Mouse (Mus musculus) liver, embryonic 15.5 days (tissue): ENCODE measurements at regions not wholly inside any gene's neighbourhood (a gene's known extent, or its start where the extent isn't known, plus 50 kb on each side); places are given as distances from the start of the nearest gene placed in this dataset.

Source experiments
- ATAC-seq: fragments of 200-750 bp; cut with Nextera tagmentation; 2 replicates; pipeline ENCODE4 v1.8.0; 2017; ENCODE audit warnings: moderate number of reproducible peaks, mild to moderate bottlenecking, moderate library complexity; ENCODE audit not compliant: insufficient read depth
- H3K27ac ChIP-seq: fragments of 300-500 bp; sonication (generic); replicated peaks from 2 replicates; pipeline ENCODE4 v1.5.1; 2015; ENCODE audit warnings: mild to moderate bottlenecking, inconsistent platforms
- H3K27me3 ChIP-seq: fragments of 300-500 bp; sonication (generic); 2 replicates; pipeline ENCODE4 v1.6.1; 2015; ENCODE audit warnings: mild to moderate bottlenecking, inconsistent platforms
- H3K36me3 ChIP-seq: fragments of 300-500 bp; sonication (generic); replicated peaks from 2 replicates; pipeline ENCODE4 v1.6.1; 2015; ENCODE audit warnings: moderate library complexity, mild to moderate bottlenecking, inconsistent platforms
- H3K4me1 ChIP-seq: fragments of 300-500 bp; sonication (generic); replicated peaks from 2 replicates; pipeline ENCODE4 v1.6.1; 2015; ENCODE audit warnings: inconsistent platforms
- H3K4me2 ChIP-seq: fragments of 300-500 bp; sonication (generic); 2 replicates; pipeline ENCODE4 v1.6.1; 2015; ENCODE audit warnings: moderate library complexity, mild to moderate bottlenecking, inconsistent platforms
- H3K4me3 ChIP-seq: fragments of 300-500 bp; sonication (generic); replicated peaks from 2 replicates; pipeline ENCODE4 v1.5.1; 2015; ENCODE audit warnings: mild to moderate bottlenecking, inconsistent platforms
- H3K9ac ChIP-seq: fragments of 300-500 bp; sonication (generic); 2 replicates; pipeline ENCODE4 v1.6.1; 2015; ENCODE audit warnings: moderate library complexity, mild to moderate bottlenecking, inconsistent platforms
- H3K9me3 ChIP-seq: fragments of 300-500 bp; sonication (generic); replicated peaks from 2 replicates; pipeline ENCODE4 v1.6.1; 2016; ENCODE audit warnings: inconsistent platforms
- WGBS: fragments of 180-500 bp; shearing (Covaris S2); methylation state at CpG from one replicate; pipeline ENCODE4 v1.1.7; 2015; ENCODE audit warnings: mixed read lengths; ENCODE audit not compliant: insufficient replicate concordance; 5-methylcytosine and 5-hydroxymethylcytosine counted together

- 22% methylated on average over 13 of the region's 13 CpGs for WGBS
- ATAC-seq, result no peak
- H3K9ac ChIP-seq, result no peak overlapping the region
- H3K4me3 ChIP-seq, result no peak overlapping the region
- H3K36me3 ChIP-seq, result no peaks in the 10 kb centered on the region
- H3K27ac ChIP-seq, result no peak overlapping the region
- H3K4me1 ChIP-seq, result no peaks in the 10 kb centered on the region
- H3K9me3 ChIP-seq, result no peaks in the 10 kb centered on the region
- no peak overlapping the region for H3K4me2 ChIP-seq
- H3K27me3 ChIP-seq, result 0 out of 2 replicates have a peak, but pooled peaks cover 3% of the 10 kb centered on the region
Measured at GRCm38 (mm10) chr16:93292965-93293653, 310.8 kb downstream of the Setd4 start.

DNA sequence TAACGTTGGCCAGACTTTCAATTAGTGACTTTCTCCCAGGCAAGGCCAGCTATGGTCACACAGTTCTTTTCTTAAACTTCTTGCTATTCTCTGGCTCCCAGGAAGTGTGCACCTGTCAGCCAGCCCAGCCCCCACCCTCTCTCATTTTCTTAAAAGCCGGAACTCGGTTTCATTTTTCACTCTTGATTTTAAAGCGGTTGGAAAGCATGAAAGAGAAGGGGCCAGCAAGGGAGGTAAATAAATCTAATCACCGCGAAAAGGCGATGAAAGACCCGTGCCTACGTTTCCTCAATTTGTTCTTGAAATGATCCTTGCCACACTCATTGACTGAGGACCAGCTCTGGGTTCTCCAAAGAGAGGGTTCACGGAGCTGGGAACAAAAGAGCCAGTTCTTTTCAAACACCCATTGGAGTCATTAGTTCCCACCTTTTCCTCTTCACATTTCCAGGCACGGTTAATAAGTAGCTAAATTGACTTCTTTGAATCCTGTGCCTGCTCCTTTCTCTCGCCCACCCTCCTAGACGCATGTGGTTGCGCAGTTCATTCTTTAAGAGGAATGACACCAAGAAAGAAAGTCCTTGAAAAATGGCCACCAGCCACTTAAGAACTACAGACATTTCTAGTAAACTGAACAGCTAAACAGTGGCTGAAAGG is 311.6 kb downstream of the Setd4 start:
- no peaks in the 10 kb centered on the region for H3K36me3 ChIP-seq
- H3K4me2 ChIP-seq, result no peak overlapping the region
- ATAC-seq, result no peak
- no peaks in the 10 kb centered on the region for H3K9me3 ChIP-seq
- H3K4me3 ChIP-seq, result no peak overlapping the region
- H3K27me3 ChIP-seq, result 0 out of 2 replicates have a peak, but pooled peaks cover 3% of the 10 kb centered on the region
- WGBS, result 58% methylated on average over 14 of the region's 14 CpGs
- H3K27ac ChIP-seq, result no peak overlapping the region
- no peak overlapping the region for H3K9ac ChIP-seq
- no peaks in the 10 kb centered on the region for H3K4me1 ChIP-seq

GRCm38 (mm10) chr16:93288036-93288435 is 315.8 kb downstream of the Setd4 start:
- H3K27ac ChIP-seq, result no peak overlapping the region
- H3K36me3 ChIP-seq, result no peaks in the 10 kb centered on the region
- H3K4me2 ChIP-seq, result no peak overlapping the region
- WGBS, result 32% methylated on average over 3 of the region's 3 CpGs
- ATAC-seq, result no peak
- H3K4me3 ChIP-seq, result no peak overlapping the region
- H3K9ac ChIP-seq, result no peak overlapping the region
- no peaks in the 10 kb centered on the region for H3K9me3 ChIP-seq
- no peaks in the 10 kb centered on the region; the same call in 1 of the 2 replicates for H3K27me3 ChIP-seq
- H3K4me1 ChIP-seq, result no peaks in the 10 kb centered on the region

GRCm38 (mm10) chr16:93287520-93287919 is 316.3 kb downstream of the Setd4 start:
- H3K4me1 ChIP-seq, result no peaks in the 10 kb centered on the region
- no peak for ATAC-seq
- no peaks in the 10 kb centered on the region; the same call in 1 of the 2 replicates for H3K27me3 ChIP-seq
- no peak overlapping the region for H3K4me3 ChIP-seq
- H3K9me3 ChIP-seq, result no peaks in the 10 kb centered on the region
- no peak overlapping the region for H3K4me2 ChIP-seq
- H3K27ac ChIP-seq, result no peak overlapping the region
- no peak overlapping the region for H3K9ac ChIP-seq
- H3K36me3 ChIP-seq, result no peaks in the 10 kb centered on the region
- WGBS, result 46% methylated on average over 2 of the region's 2 CpGs

GRCm38 (mm10) chr16:93286816-93287215 is 317.0 kb downstream of the Setd4 start:
- WGBS, result 73% methylated on average over 3 of the region's 3 CpGs
- H3K27ac ChIP-seq, result no peak overlapping the region

DNA sequence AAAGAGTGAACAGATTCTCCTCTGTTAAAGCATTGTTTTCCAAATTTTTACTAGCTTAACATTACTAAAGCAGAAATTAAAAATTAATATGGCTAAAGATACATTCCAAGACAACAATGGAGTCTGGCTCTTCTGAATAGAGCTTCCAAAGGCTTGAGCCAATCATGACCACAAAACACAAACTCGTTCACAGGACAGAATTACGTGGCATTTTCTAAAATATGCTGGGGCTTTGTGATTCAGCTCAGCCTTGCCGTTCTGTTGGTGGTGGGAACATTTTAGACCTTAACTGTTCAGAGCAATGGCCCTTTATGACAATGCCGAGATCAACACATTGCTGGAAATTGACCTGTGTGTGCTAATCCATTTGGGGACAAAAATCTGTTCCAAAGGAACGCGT is 318.7 kb downstream of the Setd4 start:
- 74% methylated on average over 6 of the region's 6 CpGs for WGBS
- no peak overlapping the region for H3K27ac ChIP-seq
- no peak overlapping the region for H3K4me3 ChIP-seq
- H3K36me3 ChIP-seq, result no peaks in the 10 kb centered on the region
- H3K9me3 ChIP-seq, result no peaks in the 10 kb centered on the region
- no peaks in the 10 kb centered on the region for H3K4me1 ChIP-seq
- H3K9ac ChIP-seq, result no peak overlapping the region
- no peaks in the 10 kb centered on the region; the same call in 1 of the 2 replicates for H3K27me3 ChIP-seq
- ATAC-seq, result no peak
- H3K4me2 ChIP-seq, result no peak overlapping the region

More at GRCm38 (mm10) chr16:93286816-93287215, 317.0 kb downstream of the Setd4 start:
- H3K4me1 ChIP-seq, result no peaks in the 10 kb centered on the region
- no peaks in the 10 kb centered on the region for H3K36me3 ChIP-seq
- H3K4me3 ChIP-seq, result no peak overlapping the region
- no peaks in the 10 kb centered on the region for H3K9me3 ChIP-seq
- ATAC-seq, result no peak
- no peak overlapping the region for H3K4me2 ChIP-seq
- H3K27me3 ChIP-seq, result no peaks in the 10 kb centered on the region; the same call in 1 of the 2 replicates
- H3K9ac ChIP-seq, result no peak overlapping the region

- H3K27ac ChIP-seq, result no peak overlapping the region
- whole genome bisulfite sequencing, result 30% methylated on average over 1 of the region's 1 CpGs
- no peaks in the 10 kb centered on the region for H3K36me3 ChIP-seq
- no peak overlapping the region for H3K4me2 ChIP-seq
- H3K9me3 ChIP-seq, result no peaks in the 10 kb centered on the region
- no peaks in the 10 kb centered on the region for H3K4me1 ChIP-seq
- H3K27me3 ChIP-seq, result no peaks in the 10 kb centered on the region
- no peak overlapping the region for H3K4me3 ChIP-seq
- H3K9ac ChIP-seq, result no peak overlapping the region
- no peak for ATAC-seq
Measured at GRCm38 (mm10) chr16:93281715-93282114, 322.1 kb downstream of the Setd4 start.

DNA sequence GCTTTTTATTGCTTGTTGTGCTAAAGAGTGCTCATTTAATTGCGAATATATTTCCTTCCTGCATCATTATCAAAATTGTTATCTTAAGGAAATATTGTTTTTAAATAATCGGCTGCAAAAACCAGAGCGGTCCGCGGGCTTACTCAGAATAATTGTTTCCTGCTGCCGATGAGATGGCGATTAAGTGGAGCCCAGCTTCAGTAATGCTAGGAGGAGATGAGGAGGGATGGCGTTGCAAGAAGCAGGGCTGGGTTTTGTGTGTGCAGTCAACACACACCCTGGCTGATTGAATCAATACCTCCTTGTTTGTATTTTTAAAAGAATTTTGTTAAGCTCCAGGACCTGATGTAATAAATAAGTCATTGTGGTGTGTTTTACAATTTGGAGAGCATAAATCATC is 331.2 kb downstream of the Setd4 start:
- no peak overlapping the region for H3K4me3 ChIP-seq
- 37% methylated on average over 8 of the region's 8 CpGs for whole genome bisulfite sequencing
- no peak overlapping the region for H3K9ac ChIP-seq
- H3K4me2 ChIP-seq, result no peak overlapping the region
- H3K27ac ChIP-seq, result no peak overlapping the region
- no peak for ATAC-seq
- no peaks in the 10 kb centered on the region for H3K9me3 ChIP-seq
- peaks cover 13% of the 10 kb centered on the region; the same call in 1 of the 2 replicates for H3K27me3 ChIP-seq
- no peaks in the 10 kb centered on the region for H3K36me3 ChIP-seq
- H3K4me1 ChIP-seq, result no peaks in the 10 kb centered on the region

DNA sequence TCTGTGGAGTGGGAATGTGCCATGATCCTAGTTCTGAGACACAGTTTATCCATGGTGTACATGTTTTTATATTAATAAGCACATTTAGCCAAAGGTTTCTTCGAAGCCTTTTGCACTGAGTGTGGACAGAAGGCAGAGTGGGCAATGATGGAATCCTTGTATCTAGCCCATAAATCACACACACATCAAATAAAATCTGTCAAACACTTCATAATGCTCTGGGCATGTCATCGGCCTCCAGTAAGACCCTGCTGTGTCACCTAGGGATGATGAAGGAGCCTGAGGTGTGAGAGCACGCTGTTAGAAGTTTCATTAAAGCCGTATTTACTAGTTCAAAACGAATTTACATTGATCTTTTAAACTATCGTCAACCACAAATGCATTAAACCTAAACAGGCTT is 331.7 kb downstream of the Setd4 start:
- 65% methylated on average over 6 of the region's 6 CpGs for WGBS
- no peak for ATAC-seq
- Histone ChIP-seq H3K9ac (no peak overlapping the region), H3K4me3 (no peak overlapping the region), H3K27me3 (peaks cover 13% of the 10 kb centered on the region; the same call in 1 of the 2 replicates), H3K36me3 (no peaks in the 10 kb centered on the region), H3K9me3 (no peaks in the 10 kb centered on the region), H3K4me2 (no peak overlapping the region), H3K27ac (no peak overlapping the region), H3K4me1 (no peaks in the 10 kb centered on the region)

GRCm38 (mm10) chr16:93264061-93264585 is 339.7 kb downstream of the Setd4 start:
- H3K4me3 ChIP-seq, result no peak overlapping the region
- H3K4me1 ChIP-seq, result no peaks in the 10 kb centered on the region
- no peaks in the 10 kb centered on the region for H3K36me3 ChIP-seq
- WGBS, result 48% methylated on average over 4 of the region's 4 CpGs
- ATAC-seq, result no peak
- no peak overlapping the region for H3K9ac ChIP-seq
- H3K9me3 ChIP-seq, result no peaks in the 10 kb centered on the region
- H3K4me2 ChIP-seq, result no peak overlapping the region
- no peak overlapping the region for H3K27ac ChIP-seq
- H3K27me3 ChIP-seq, result no peaks in the 10 kb centered on the region

DNA sequence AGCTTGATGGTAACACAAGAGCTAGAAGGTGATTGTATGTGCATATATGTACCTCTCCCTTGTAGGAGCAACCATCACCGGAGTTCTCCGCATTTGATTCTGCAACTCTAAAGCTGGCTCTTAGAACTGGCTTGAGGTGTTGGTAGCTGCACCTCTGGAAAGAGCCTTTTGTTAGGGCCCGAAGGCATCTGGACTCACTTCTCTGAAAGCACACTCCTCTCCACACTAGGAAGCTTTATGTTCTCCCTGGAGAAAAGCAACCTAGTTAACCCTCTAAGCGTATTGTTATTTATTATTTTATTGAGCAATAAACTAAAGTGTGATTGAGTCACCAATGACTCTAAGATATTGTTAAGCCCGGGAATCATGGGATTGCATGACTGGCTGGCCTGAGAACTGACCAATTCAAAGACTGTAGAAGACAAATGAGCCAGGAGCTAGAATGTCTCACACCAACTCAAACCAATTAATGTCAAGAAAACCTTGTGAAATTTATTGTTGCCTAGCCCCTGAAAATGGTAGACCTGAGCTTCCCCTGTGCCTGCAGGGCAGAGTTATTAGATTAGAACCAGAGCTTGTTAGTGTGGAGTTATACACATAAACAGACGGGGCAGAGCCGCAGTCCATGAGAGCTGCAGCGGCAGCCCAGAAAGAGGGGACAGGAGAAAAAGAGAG is 340.6 kb downstream of the Setd4 start:
- Histone ChIP-seq H3K4me3 (no peak overlapping the region), H3K9ac (no peak overlapping the region), H3K4me1 (no peaks in the 10 kb centered on the region), H3K4me2 (no peak overlapping the region), H3K36me3 (no peaks in the 10 kb centered on the region), H3K27me3 (no peaks in the 10 kb centered on the region), H3K9me3 (no peaks in the 10 kb centered on the region), H3K27ac (no peak overlapping the region)
- no peak for ATAC-seq
- 69% methylated on average over 8 of the region's 8 CpGs for WGBS
